Mouse (Mus musculus) Patski (cell line): ENCODE data around the gene Rpl41. TPM values are rescaled to one million over a fixed set of nuclear protein-coding genes. Genes with fewer than 3 reads are reported as not detected.
"Not testable (repeated sequence)": the region's sequence is repeated elsewhere in the genome, so short reads cannot be mapped to it uniquely, and the experiment has no call there.

ENCODE experiments used
- ATAC-seq: fragments of 100-300 bp; one replicate; pipeline ENCODE4 v1.8.0; 2021
- CTCF ChIA-PET: fragments of 350-600 bp; sonication (Branson Sonifier 250); formaldehyde crosslinking; loops from one replicate; lab custom pipeline; 2022; ENCODE audit warnings: inconsistent platforms; lab: Charles Lee
- POLR2A ChIA-PET: fragments of 350-600 bp; sonication (Branson Sonifier 250); formaldehyde crosslinking; loops from one replicate; lab custom pipeline; 2022; ENCODE audit warnings: antibody characterized with exemption, inconsistent platforms; lab: Charles Lee
- DNase-seq: peaks from one replicate; pipeline ENCODE4 v3.0.0-alpha.2; 2011; ENCODE audit warnings: low read depth, low spot score
- H3K27me3 ChIP-seq: fragments of 371-371 bp; one replicate; pipeline ENCODE4 v1.5.1; 2021
- CTCF ChIP-seq: fragments of 100-300 bp; IDR thresholded peaks from one replicate; pipeline ENCODE4 v1.5.1; 2021
- in situ Hi-C: fragments of 300-500 bp; cut with MboI; formaldehyde crosslinking; loops from 3 replicates; pipeline ENCODE4 v1.11.1; 2018; ENCODE audit warnings: low pct_unique_long_range_greater_than_20kb, mixed read lengths
- polyA plus RNA-seq: library from polyadenylated mRNA; unstranded; gene quantifications from one replicate; pipeline ENCODE4 v1.2.3, GENCODE M21; 2021

The Rpl41 gene
- polyA plus RNA-seq, 1 experiment from 2014 or later: 1,532 TPM

- no peaks in the 10 kb centered on the region for H3K27me3 ChIP-seq
- ATAC-seq: no peak
- ChIA-PET CTCF (no interaction called here), POLR2A (no interaction called here)
- no peak for TF ChIP-seq CTCF
- DNase-seq: no peak
- in situ Hi-C loops: no loop called here
Observed at GRCm38 (mm10) chr10:128556963-128557362, 7.9 kb upstream of the Rpl41 start.

- no peak for TF ChIP-seq CTCF
- CTCF ChIA-PET: no interaction called here
- in situ Hi-C loops: no loop called here
- POLR2A ChIA-PET: no interaction called here
- no peaks in the 10 kb centered on the region for H3K27me3 ChIP-seq
- ATAC-seq (no peak), DNase-seq (no peak)
Observed at GRCm38 (mm10) chr10:128556286-128556685, 7.2 kb upstream of the Rpl41 start.

GRCm38 (mm10) chr10:128555567-128555966, 6.5 kb upstream of the Rpl41 start:
- ATAC-seq, DNase-seq, CTCF ChIA-PET, H3K27me3 ChIP-seq, POLR2A ChIA-PET, in situ Hi-C loops: not testable (repeated sequence)

GRCm38 (mm10) chr10:128550144-128550823, 1.2 kb upstream of the Rpl41 start:
- ATAC-seq, H3K27me3 ChIP-seq, in situ Hi-C loops, DNase-seq, POLR2A ChIA-PET: not testable (repeated sequence)
- CTCF ChIA-PET: interaction anchor here (1.1 kb wide), 1 partner anchor 16 kb away, joined by 3 read pairs; the partner anchor contains the start of gene Pa2g4

- not testable (repeated sequence) for ATAC-seq
- in situ Hi-C loops: loop anchor here (5.0 kb wide), 1 partner anchor 63 kb away; no protein-coding TSS in a partner anchor
Observed at GRCm38 (mm10) chr10:128549682-128550057, 565 bp upstream of the Rpl41 start.

GRCm38 (mm10) chr10:128548051-128548791, 884 bp downstream of the Rpl41 start:
- in situ Hi-C loops: loop anchor here (5.0 kb wide), 1 partner anchor 64 kb away; no protein-coding TSS in a partner anchor
- not testable (repeated sequence) for H3K27me3 ChIP-seq, DNase-seq, ATAC-seq
- ChIA-PET CTCF (interaction anchor here (1.2 to 3.1 kb wide), 3 partner anchors 13 to 137 kb away, joined by 3 to 14 read pairs (median 7); partner anchors contain the start of genes Myl6, Nabp2 and Rnf41), POLR2A (interaction anchor here (0.6 to 2.2 kb wide), 10 partner anchors 17 to 1478 kb away, joined by 3 to 8 read pairs (median 4); partner anchors contain the start of genes Myl6b and Suox)

More at GRCm38 (mm10) chr10:128549682-128550057, 565 bp upstream of the Rpl41 start:
- H3K27me3 ChIP-seq, DNase-seq, CTCF ChIA-PET: not testable (repeated sequence)
- POLR2A ChIA-PET: interaction anchor here (0.6 kb wide), 1 partner anchor 13 kb away, joined by 5 read pairs; no protein-coding TSS in a partner anchor

- ATAC-seq (peak; percentile 70), DNase-seq (peak; percentile 91)
- H3K27me3 ChIP-seq: no peaks in the 10 kb centered on the region
- in situ Hi-C loops: loop anchor here (5.0 kb wide), 1 partner anchor 65 kb away; no protein-coding TSS in a partner anchor
- ChIA-PET CTCF (interaction anchor here (0.7 to 3.1 kb wide), 8 partner anchors 10 to 211 kb away, joined by 3 to 14 read pairs (median 4); partner anchors contain the start of genes Myl6, Nabp2, Rnf41 and Smarcc2), POLR2A (interaction anchor here (0.7 to 2.2 kb wide), 5 partner anchors 23 to 1477 kb away, joined by 3 to 8 read pairs (median 5); partner anchors contain the start of genes Myl6b and Suox)
- TF ChIP-seq CTCF: no peak
Observed at GRCm38 (mm10) chr10:128547361-128548032, 1.6 kb downstream of the Rpl41 start, which contains the start of gene Zc3h10. Gene Zc3h10 (minus strand): TSS chr10:128547774.

GRCm38 (mm10) chr10:128546787-128547186, 2.3 kb downstream of the Rpl41 start:
- DNase-seq (no peak), ATAC-seq (no peak)
- no peaks in the 10 kb centered on the region for H3K27me3 ChIP-seq
- ChIA-PET CTCF (interaction anchor here (0.7 to 3.1 kb wide), 10 partner anchors 9 to 210 kb away, joined by 3 to 14 read pairs (median 3); partner anchors contain the start of genes Myl6, Nabp2, Rnf41 and Smarcc2), POLR2A (interaction anchor here (1.4 to 2.2 kb wide), 4 partner anchors 22 to 127 kb away, joined by 4 to 8 read pairs (median 5); partner anchors contain the start of genes Myl6b and Suox)
- in situ Hi-C loops: loop anchor here (5.0 kb wide), 1 partner anchor 66 kb away; no protein-coding TSS in a partner anchor
- TF ChIP-seq CTCF: no peak

GRCm38 (mm10) chr10:128546361-128546760, 2.7 kb downstream of the Rpl41 start:
- CTCF ChIA-PET: interaction anchor here (0.7 to 3.1 kb wide), 12 partner anchors 9 to 210 kb away, joined by 3 to 14 read pairs (median 3); partner anchors contain the start of gene Myl6
- in situ Hi-C loops: loop anchor here (5.0 kb wide), 1 partner anchor 66 kb away; no protein-coding TSS in a partner anchor

More at GRCm38 (mm10) chr10:128546361-128546760, 2.7 kb downstream of the Rpl41 start:
- H3K27me3 ChIP-seq: no peaks in the 10 kb centered on the region
- TF ChIP-seq CTCF: no peak
- POLR2A ChIA-PET: interaction anchor here (1.7 kb wide), 1 partner anchor 86 kb away, joined by 5 read pairs; no protein-coding TSS in a partner anchor
- no peak for ATAC-seq
- DNase-seq: no peak
